Mouse (Mus musculus) forebrain, embryonic 13.5 days (tissue): ENCODE measurements around the gene Tdg. TPM values are rescaled to one million over a fixed set of nuclear protein-coding genes. Genes with fewer than 3 reads are reported as not detected.
A peak's percentile ranks its signal among the peaks of the same experiment; 100 is the strongest.
"Not testable (repeated sequence)": the region's sequence is repeated elsewhere in the genome, so short reads cannot be mapped to it uniquely, and the experiment has no call there.

ENCODE experiments used
- ATAC-seq: fragments of 200-750 bp; cut with Nextera tagmentation; 2 replicates; pipeline ENCODE4 v1.8.0; 2017
- H3K27ac ChIP-seq: fragments of 300-500 bp; sonication (generic); 2 replicates; pipeline ENCODE4 v1.5.1; 2015; ENCODE audit warnings: inconsistent platforms, mild to moderate bottlenecking, moderate library complexity
- H3K27me3 ChIP-seq: fragments of 300-500 bp; sonication (generic); 2 replicates; pipeline ENCODE4 v1.6.1; 2015; ENCODE audit warnings: mild to moderate bottlenecking, inconsistent platforms
- H3K36me3 ChIP-seq: fragments of 300-500 bp; sonication (generic); 2 replicates; pipeline ENCODE4 v1.6.1; 2015; ENCODE audit warnings: mild to moderate bottlenecking, inconsistent platforms; ENCODE audit not compliant: poor library complexity, severe bottlenecking
- H3K4me1 ChIP-seq: fragments of 300-500 bp; sonication (generic); 2 replicates; pipeline ENCODE4 v1.6.1; 2015; ENCODE audit warnings: inconsistent platforms
- H3K4me2 ChIP-seq: fragments of 300-500 bp; sonication (generic); 2 replicates; pipeline ENCODE4 v1.6.1; 2015; ENCODE audit warnings: inconsistent platforms, mild to moderate bottlenecking, moderate library complexity
- H3K4me3 ChIP-seq: fragments of 300-500 bp; sonication (generic); 2 replicates; pipeline ENCODE4 v1.5.1; 2015; ENCODE audit warnings: mild to moderate bottlenecking, inconsistent platforms
- H3K9ac ChIP-seq: fragments of 300-500 bp; sonication (generic); 2 replicates; pipeline ENCODE4 v1.6.1; 2015; ENCODE audit warnings: mild to moderate bottlenecking, inconsistent platforms
- H3K9me3 ChIP-seq: fragments of 300-500 bp; sonication (generic); replicated peaks from 2 replicates; pipeline ENCODE4 v1.6.1; 2016; ENCODE audit warnings: inconsistent platforms
- WGBS: fragments of 180-500 bp; shearing (Covaris S2); methylation state at CpG from one replicate; pipeline ENCODE4 v1.1.7; 2015; 5-methylcytosine and 5-hydroxymethylcytosine counted together
- polyA plus RNA-seq: library from polyadenylated mRNA; unstranded; fragments of >200 nt; fragmentation: Nextera tagmentation; extraction: Ambion mirVana; gene quantifications from 2 replicates; pipeline ENCODE4 v1.2.1, GENCODE M21; 2015

The Tdg gene
- 241 and 264 TPM in 2 replicates for polyA plus RNA-seq

DNA sequence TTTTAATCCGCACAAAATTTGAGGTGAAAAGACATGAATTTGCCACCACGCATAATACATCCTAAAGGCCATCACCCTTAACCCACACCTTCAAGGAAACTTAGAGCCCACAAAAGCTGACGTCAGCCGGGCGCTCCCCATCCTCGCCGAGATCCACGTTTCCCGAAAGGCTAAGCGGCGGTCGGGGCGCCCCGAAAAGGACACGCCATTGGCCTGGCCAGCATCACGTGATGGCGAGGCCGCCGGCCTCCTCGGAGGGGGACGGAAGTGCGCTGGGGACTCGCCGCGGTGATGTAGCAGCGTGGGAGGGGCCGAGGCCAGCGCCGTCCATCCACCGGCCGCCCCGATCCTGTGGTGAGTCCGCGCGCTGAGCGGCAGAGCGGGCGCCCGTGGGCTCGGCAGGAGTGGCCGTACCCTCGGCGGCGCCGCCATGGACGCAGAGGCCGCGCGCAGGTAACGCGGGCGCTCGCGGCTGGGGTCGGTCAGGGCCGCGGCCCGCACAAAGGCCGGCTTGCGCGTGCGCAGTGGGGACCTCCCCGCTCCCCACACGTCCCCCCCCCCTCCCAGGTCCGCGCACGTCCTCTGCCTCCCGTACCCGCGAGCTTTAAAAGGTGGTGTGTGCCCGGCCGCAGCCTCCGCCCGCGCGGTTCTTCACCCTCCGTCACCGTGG, at the start of gene Tdg:
Gene Tdg, plus strand, starts transcription at position 243 of the 670 bp plus-strand sequence.
- peak; percentile 97 for ATAC-seq
- Histone ChIP-seq H3K4me3 (peak within 1 kb of the TSS; percentile 86), H3K9ac (peak within 1 kb of the TSS; percentile 86), H3K27ac (peak within 1 kb of the TSS; percentile 91), H3K4me1 (peaks cover 23% of the 10 kb centered on the region), H3K36me3 (peaks cover 25% of the 10 kb centered on the region), H3K4me2 (peak within 1 kb of the TSS; percentile 94)
- H3K27me3 ChIP-seq, H3K9me3 ChIP-seq: not testable (repeated sequence)
- 0% methylated on average over 38 of the region's 78 CpGs for WGBS

DNA sequence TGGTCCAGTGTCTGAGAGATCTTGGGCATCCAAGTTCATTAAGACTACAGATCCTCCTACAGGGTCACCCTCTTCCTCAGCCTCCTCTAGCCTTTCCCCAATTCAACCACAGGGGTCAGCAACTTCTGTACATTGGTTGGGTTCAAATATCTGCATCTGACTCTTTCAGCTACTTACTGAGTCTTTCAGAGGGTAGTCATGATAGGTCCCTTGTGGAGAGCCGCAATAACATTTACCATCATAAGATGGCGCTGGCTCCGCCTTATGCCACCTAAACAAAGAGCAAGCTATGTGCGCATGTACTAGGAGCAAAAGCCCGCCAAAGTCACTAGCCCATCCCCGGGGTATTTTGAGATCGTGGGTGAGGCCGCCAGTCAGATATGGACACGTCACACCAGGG, 40.0 kb upstream of the Tdg start:
- not testable (repeated sequence) for H3K27ac ChIP-seq, ATAC-seq, H3K4me3 ChIP-seq, H3K27me3 ChIP-seq, H3K9ac ChIP-seq, H3K36me3 ChIP-seq, H3K4me1 ChIP-seq, H3K9me3 ChIP-seq, H3K4me2 ChIP-seq
- 87% methylated on average over 9 of the region's 9 CpGs for WGBS

DNA sequence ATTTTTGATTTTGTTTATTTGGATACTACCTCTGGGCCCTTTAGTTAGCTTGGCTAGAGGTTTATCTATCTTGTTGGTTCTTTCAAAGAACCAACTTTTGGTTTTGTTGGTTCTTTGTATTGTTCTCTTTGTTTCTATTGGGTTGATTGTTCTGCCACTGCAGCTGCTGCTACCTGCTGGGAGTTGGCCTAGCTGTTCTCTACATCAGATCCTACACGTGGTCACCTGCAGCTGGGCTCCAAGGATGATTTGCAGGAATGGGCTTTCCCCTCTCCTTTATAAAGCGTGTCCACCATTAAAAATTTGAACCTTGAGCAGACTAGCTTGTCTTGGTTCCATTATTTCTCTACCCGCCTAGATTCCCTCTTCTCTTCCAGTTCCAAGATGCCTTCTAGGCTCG, 35.2 kb upstream of the Tdg start:
- H3K4me2 ChIP-seq, H3K4me1 ChIP-seq, H3K9me3 ChIP-seq, H3K36me3 ChIP-seq, ATAC-seq, H3K4me3 ChIP-seq, H3K27ac ChIP-seq, H3K9ac ChIP-seq, H3K27me3 ChIP-seq: not testable (repeated sequence)
- WGBS, result 62% methylated on average over 4 of the region's 4 CpGs

DNA sequence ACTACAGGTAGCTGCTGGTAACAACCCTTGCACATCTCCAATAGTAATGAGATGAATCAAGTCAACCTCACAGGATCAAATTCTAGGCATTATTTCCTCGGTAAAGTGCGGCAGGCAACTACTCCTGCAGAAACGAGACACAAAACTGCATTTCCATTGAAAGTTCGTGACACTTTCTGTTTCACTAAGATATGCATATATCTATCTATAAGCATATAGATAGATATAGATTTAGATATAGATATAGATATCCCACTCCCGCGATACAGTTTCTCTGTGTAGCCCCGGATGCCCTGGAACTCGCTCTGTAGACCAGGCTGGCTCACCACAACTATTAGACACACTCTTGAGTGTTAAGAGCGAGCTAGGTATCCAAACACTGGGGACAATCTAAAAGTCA, 7.4 kb upstream of the Tdg start:
- WGBS, result 33% methylated on average over 9 of the region's 9 CpGs
- Histone ChIP-seq H3K36me3 (peaks cover 8% of the 10 kb centered on the region; the same call in 1 of the 2 replicates), H3K9me3 (no peaks in the 10 kb centered on the region), H3K27me3 (no peaks in the 10 kb centered on the region), H3K9ac (peak overlapping the region; percentile 87), H3K4me1 (peaks cover 6% of the 10 kb centered on the region), H3K4me2 (peak overlapping the region; percentile 66), H3K27ac (no peak overlapping the region), H3K4me3 (peak overlapping the region; percentile 77)
- no peak for ATAC-seq

DNA sequence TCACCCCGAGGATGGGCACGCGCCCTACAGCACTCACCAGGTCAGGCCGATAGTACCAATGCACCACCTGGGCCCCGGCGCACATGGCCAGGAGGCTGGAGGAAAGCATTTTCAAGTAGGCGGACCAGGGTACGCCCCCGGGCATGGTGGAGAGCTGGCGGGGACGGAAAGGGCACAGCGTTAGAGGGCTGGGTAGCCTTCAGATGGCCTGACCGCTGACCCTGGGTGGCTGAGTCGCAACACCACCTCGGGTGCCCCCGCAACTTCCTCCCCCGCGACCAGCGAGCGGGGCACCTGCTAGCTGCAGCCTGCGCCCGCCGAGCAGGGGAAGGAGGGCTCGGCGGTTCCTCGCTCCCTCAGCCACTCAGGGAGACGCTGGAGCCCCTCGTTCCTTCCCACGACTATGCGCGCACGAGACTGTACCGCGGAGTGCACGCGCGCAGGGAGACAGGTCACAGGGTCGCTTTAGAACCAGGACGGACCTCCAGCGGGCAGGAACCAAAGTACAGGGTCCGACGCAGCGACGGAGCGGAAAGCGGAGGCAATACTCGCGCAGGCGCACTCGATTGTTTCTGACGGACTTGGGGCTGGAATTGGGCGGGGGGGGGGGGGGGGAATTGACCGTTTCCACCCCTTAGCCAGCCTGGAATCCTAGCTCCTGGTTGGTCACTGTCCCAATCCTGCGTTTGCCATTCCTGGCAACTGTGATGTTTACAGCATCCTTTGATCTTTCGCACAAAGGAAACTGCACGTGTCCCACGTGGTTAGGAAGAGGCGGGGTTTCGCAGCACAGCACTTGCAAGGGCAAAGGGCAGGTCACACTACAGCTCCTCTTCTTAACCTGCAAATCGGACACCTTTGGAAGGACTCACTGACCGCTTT, 6.7 kb upstream of the Tdg start, which contains the start of gene 1190007I07Rik:
Gene 1190007I07Rik, minus strand, starts transcription at position 558 of the 882 bp plus-strand sequence.
- Histone ChIP-seq H3K9ac (peak within 1 kb of the TSS; percentile 87), H3K4me2 (peak within 1 kb of the TSS; percentile 66), H3K36me3 (peaks cover 6% of the 10 kb centered on the region; the same call in 1 of the 2 replicates), H3K9me3 (no peaks in the 10 kb centered on the region), H3K27me3 (no peaks in the 10 kb centered on the region), H3K4me1 (peaks cover 6% of the 10 kb centered on the region), H3K27ac (peak within 1 kb of the TSS; percentile 78), H3K4me3 (peak within 1 kb of the TSS; percentile 77)
- under 1% methylated on average over 46 of the region's 61 CpGs for WGBS
- ATAC-seq, result peak; percentile 90

DNA sequence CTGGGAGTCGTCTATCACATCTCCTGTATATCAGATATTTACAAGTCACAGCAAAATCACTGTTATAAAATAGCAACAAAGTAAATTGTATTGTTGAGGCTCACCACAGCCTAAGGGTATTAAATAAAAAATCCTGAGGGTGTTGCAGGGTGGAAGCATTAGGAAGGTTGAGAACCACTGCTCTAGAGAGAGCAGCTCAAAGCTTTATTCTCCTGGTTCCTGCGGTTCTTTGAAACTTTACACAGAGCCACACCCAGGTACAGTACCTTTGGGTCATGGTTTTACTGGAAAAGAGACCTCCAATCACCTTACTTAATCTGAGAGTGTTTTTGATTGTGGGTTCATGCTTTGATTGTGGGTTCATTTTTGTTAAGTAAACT, 6.1 kb upstream of the Tdg start:
- not testable (repeated sequence) for H3K36me3 ChIP-seq, H3K9me3 ChIP-seq
- 3% methylated on average over 2 of the region's 2 CpGs for WGBS

DNA sequence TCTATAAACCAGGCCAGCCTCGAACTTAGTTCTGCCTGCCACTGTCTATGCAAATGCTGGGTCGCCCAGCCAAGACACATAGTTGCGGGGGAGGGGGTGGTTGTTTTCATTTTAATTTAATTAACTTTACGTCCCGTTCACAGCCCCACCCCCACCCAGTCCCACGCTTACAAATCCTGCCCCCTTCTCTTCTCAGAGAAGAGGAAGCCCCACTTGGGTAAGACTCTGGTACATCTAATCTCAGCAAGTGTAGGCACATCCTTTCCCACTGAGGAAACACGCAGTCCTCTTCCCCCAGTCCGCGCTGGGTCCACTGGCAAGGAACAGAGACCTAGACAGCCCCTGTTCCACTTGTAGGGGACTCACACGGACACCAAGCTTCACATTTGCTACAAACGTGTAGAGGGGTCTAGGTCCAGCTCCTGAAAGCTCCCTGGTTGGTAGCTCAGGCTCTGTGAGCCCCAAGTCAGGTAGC, 480 bp upstream of the Tdg start:
- Histone ChIP-seq H3K9me3 (no peaks in the 10 kb centered on the region), H3K4me2 (peak overlapping the region; percentile 86), H3K36me3 (peaks cover 21% of the 10 kb centered on the region), H3K4me1 (peaks cover 23% of the 10 kb centered on the region), H3K9ac (peak overlapping the region; percentile 86), H3K4me3 (peak overlapping the region; percentile 86), H3K27ac (peak overlapping the region; percentile 88), H3K27me3 (no peaks in the 10 kb centered on the region)
- 7% methylated on average over 11 of the region's 11 CpGs for WGBS
- peak; percentile 63 for ATAC-seq

More for the DNA sequence above, 6.1 kb upstream of the Tdg start:
- not testable (repeated sequence) for H3K27me3 ChIP-seq, H3K4me1 ChIP-seq
- Histone ChIP-seq H3K27ac (peak overlapping the region; percentile 78), H3K4me2 (peak overlapping the region; percentile 66), H3K4me3 (peak overlapping the region; percentile 77), H3K9ac (peak overlapping the region; percentile 87)
- 0 out of 2 replicates have a peak, but pooled peaks have one; percentile 28 for ATAC-seq

DNA sequence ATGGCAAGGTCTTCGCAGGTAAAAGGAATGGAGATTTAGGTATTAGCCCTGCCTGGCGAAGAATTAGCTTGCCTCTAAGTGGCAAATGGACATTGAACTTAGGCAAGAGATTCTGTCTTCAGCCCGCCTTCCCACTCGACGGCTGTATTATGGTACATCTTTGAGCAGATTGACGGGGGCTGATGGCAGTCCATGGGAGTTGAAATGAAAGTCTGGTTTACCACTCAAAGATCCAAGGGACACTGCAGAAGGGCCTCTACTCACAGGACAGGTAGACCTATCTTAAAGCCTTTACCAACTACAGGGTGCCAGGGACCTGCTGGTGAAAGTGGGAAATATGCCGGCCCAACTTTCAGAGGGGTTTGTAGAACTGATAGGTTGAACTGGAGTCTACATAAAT, 869 bp downstream of the Tdg start:
- no peak for ATAC-seq
- peaks cover 28% of the 10 kb centered on the region for H3K36me3 ChIP-seq
- no peaks in the 10 kb centered on the region for H3K9me3 ChIP-seq
- peak overlapping the region; percentile 91; the same call in 1 of the 2 replicates for H3K27ac ChIP-seq
- peak overlapping the region; percentile 86 for H3K9ac ChIP-seq
- peaks cover 23% of the 10 kb centered on the region for H3K4me1 ChIP-seq
- H3K4me3 ChIP-seq, result peak overlapping the region; percentile 86
- H3K4me2 ChIP-seq, result peak overlapping the region; percentile 94
- H3K27me3 ChIP-seq, result no peaks in the 10 kb centered on the region
- WGBS, result 18% methylated on average over 7 of the region's 7 CpGs

DNA sequence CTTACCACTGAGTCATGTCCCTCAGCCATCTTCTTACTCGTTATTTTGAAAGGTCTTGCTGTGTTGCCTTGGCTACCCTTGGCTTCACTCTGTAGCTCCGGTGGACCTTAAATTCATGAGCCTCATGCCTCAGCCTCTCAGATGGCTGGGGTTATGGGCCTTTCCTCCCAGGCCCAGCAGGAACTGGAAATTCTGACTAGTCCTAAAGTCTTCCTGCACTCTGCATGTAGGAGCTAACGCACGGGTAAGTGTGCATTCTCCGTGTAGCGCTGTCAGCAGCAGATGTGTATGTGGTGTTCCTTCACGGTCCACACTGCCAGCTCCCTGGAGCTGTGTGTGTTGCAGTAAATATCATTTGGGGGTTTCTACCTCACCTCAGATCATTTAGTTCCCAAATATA, 1.5 kb downstream of the Tdg start:
- H3K9me3 ChIP-seq, result no peaks in the 10 kb centered on the region
- peak overlapping the region; percentile 86; the same call in 1 of the 2 replicates for H3K9ac ChIP-seq
- peaks cover 23% of the 10 kb centered on the region for H3K4me1 ChIP-seq
- no peak overlapping the region for H3K27ac ChIP-seq
- no peak for ATAC-seq
- H3K4me2 ChIP-seq, result peak overlapping the region; percentile 94
- 81% methylated on average over 7 of the region's 7 CpGs for WGBS
- H3K4me3 ChIP-seq, result peak overlapping the region; percentile 86
- H3K36me3 ChIP-seq, result peaks cover 30% of the 10 kb centered on the region
- no peaks in the 10 kb centered on the region for H3K27me3 ChIP-seq

DNA sequence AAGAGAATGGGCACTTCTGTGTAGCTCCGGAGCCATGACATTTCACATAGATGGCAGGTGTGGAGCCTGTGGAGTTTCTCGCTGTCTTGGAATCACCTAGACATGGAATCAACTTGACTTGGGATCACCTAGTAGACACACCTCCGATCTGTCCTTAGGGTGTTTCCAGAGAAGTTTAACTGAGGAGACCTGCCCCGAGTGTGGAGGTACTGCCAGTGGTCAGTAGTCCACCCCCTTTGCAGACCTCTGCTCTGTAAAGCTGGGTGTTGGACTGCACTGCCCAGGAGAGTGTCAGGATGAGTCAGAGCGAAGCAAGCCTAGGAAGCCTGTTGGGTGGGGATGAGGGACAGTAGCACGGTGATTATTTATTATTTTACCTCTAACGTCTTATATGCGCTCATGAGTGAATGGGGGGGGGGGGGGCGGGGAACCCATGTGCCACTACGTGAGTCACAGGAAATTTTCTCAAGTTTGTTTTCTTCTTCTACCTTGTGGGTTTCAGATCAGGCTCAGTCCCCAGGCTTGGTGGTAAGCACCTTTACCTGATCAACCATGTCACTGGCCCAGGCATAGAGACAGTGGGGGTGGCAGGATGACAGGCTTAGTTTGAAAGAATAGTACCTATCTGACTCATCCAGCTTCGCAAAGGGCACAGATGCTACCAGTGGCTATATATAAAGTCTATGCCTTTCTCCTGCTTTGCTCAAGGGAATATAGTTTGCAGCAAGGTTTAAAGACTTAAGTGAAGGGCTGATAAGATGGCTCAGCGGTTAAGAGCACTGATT, 3.1 kb downstream of the Tdg start:
- H3K27me3 ChIP-seq, result no peaks in the 10 kb centered on the region
- H3K27ac ChIP-seq, result no peak overlapping the region
- no peak for ATAC-seq
- no peak overlapping the region for H3K4me3 ChIP-seq
- no peaks in the 10 kb centered on the region for H3K9me3 ChIP-seq
- H3K36me3 ChIP-seq, result peaks cover 42% of the 10 kb centered on the region
- no peak overlapping the region for H3K9ac ChIP-seq
- H3K4me2 ChIP-seq, result no peak overlapping the region
- over 99% methylated on average over 12 of the region's 12 CpGs for WGBS
- H3K4me1 ChIP-seq, result peaks cover 23% of the 10 kb centered on the region

DNA sequence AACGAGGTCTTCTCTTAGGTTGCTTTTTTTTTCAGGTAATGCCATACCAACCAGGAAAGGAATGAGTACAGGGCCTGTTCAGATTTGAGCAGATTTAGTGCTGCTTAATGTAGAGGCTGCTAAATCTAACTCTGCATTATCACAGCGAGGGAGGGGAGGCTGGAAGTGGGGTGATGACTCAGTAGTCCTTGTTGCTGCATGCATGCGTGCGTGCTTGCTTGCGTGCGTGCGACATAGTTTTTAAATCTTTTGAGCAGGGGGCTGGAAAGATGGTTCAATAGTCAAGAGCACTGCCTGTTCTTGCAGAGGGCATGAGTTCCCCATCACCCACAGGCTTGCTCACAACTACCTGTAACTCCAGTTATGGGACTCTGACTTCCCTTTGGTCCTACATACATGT, 4.7 kb downstream of the Tdg start:
- Histone ChIP-seq H3K9ac (no peak overlapping the region), H3K9me3 (no peaks in the 10 kb centered on the region), H3K36me3 (peaks cover 55% of the 10 kb centered on the region), H3K27me3 (no peaks in the 10 kb centered on the region), H3K4me2 (no peak overlapping the region), H3K4me3 (no peak overlapping the region), H3K4me1 (peaks cover 16% of the 10 kb centered on the region), H3K27ac (no peak overlapping the region)
- 95% methylated on average over 7 of the region's 7 CpGs for WGBS
- ATAC-seq, result no peak
